Mouse (Mus musculus) C2C12 (cell line): ENCODE data around the gene Enpp5. TPM values are rescaled to one million over a fixed set of nuclear protein-coding genes. Genes with fewer than 3 reads are reported as not detected.

Experiments
- H3K27me3 ChIP-seq: one replicate; pipeline ENCODE4 v1.6.1; 2011; ENCODE audit not compliant: control insufficient read depth, insufficient read depth, insufficient read length
- H3K36me3 ChIP-seq: one replicate; pipeline ENCODE4 v1.6.1; 2011; ENCODE audit not compliant: control insufficient read depth, insufficient read depth
- H3K4me3 ChIP-seq: one replicate; pipeline ENCODE4 v1.5.1; 2011; ENCODE audit warnings: mild to moderate bottlenecking, control low read depth; ENCODE audit not compliant: poor library complexity, insufficient read depth, severe bottlenecking
- H3K79me2 ChIP-seq: one replicate; pipeline ENCODE4 v1.6.1; 2011; ENCODE audit not compliant: control insufficient read depth, insufficient read depth
- H3K79me3 ChIP-seq: one replicate; pipeline ENCODE4 v1.6.1; 2011; ENCODE audit warnings: low read depth, control low read depth
- H3ac ChIP-seq: one replicate; pipeline ENCODE3; 2011; ENCODE audit warnings: low read depth; ENCODE audit not compliant: control insufficient read depth, insufficient read length
- CEBPB ChIP-seq: IDR thresholded peaks from one replicate; pipeline ENCODE4 v1.6.1; 2011; ENCODE audit warnings: low read depth, mild to moderate bottlenecking, control low read depth, moderate library complexity
- CTCF ChIP-seq: IDR thresholded peaks from one replicate; pipeline ENCODE4 v1.5.1; 2011; ENCODE audit not compliant: control insufficient read depth, insufficient read depth, insufficient read length
- FOSL1 ChIP-seq: IDR thresholded peaks from one replicate; pipeline ENCODE4 v1.8.0; 2011; ENCODE audit warnings: mild to moderate bottlenecking, low read length; ENCODE audit not compliant: poor library complexity, insufficient read depth, severe bottlenecking
- MAX ChIP-seq: IDR thresholded peaks from one replicate; pipeline ENCODE4 v1.6.1; 2011; ENCODE audit warnings: mild to moderate bottlenecking, control low read depth
- MYOD1 ChIP-seq: IDR thresholded peaks from one replicate; pipeline ENCODE4 v1.6.1; 2011; ENCODE audit warnings: low read depth; ENCODE audit not compliant: control insufficient read depth, insufficient read length
- MYOG ChIP-seq: IDR thresholded peaks from one replicate; pipeline ENCODE4 v1.6.1; 2011; ENCODE audit not compliant: control insufficient read depth, insufficient read length; ENCODE audit errors: extremely low read depth
- USF1 ChIP-seq: IDR thresholded peaks from one replicate; pipeline ENCODE4 v1.6.1; 2011; ENCODE audit warnings: low read depth, mild to moderate bottlenecking, control low read depth, moderate library complexity
- polyA plus RNA-seq: library from polyadenylated mRNA; unstranded; fragments of >200 nt; fragmentation: generic; extraction: Trizol; gene quantifications from one replicate; pipeline ENCODE4 v1.2.1, GENCODE M21; 2012; ENCODE audit warnings: missing spikeins

The Enpp5 gene
- polyA plus RNA-seq, 1 experiment: 0.34 TPM

GRCm38 (mm10) chr17:44100486-44100885 lies 21.9 kb downstream of the Enpp5 start:
- Histone ChIP-seq H3K4me3 (no peak overlapping the region), H3ac (no peak overlapping the region), H3K79me3 (peaks cover 2% of the 10 kb centered on the region)

GRCm38 (mm10) chr17:44100906-44101305 lies 22.3 kb downstream of the Enpp5 start:
- no peak overlapping the region for H3K4me3 ChIP-seq
- H3K79me2 ChIP-seq: no peaks in the 10 kb centered on the region
- no peaks in the 10 kb centered on the region for H3K27me3 ChIP-seq
- H3ac ChIP-seq: no peak overlapping the region
- no peak for TF ChIP-seq MAX
- TF ChIP-seq CEBPB: no peak
- no peak for TF ChIP-seq FOSL1
- no peak for TF ChIP-seq USF1
- TF ChIP-seq MYOD1: no peak
- no peak for TF ChIP-seq MYOG
- TF ChIP-seq CTCF: no peak
- H3K36me3 ChIP-seq: no peaks in the 10 kb centered on the region
- peaks cover 2% of the 10 kb centered on the region for H3K79me3 ChIP-seq

More at GRCm38 (mm10) chr17:44100486-44100885, 21.9 kb downstream of the Enpp5 start:
- no peaks in the 10 kb centered on the region for H3K36me3 ChIP-seq
- TF ChIP-seq FOSL1: no peak
- no peak for TF ChIP-seq CEBPB
- no peak for TF ChIP-seq CTCF
- no peak for TF ChIP-seq USF1
- TF ChIP-seq MYOG: no peak
- no peak for TF ChIP-seq MAX
- no peak for TF ChIP-seq MYOD1
- no peaks in the 10 kb centered on the region for H3K27me3 ChIP-seq
- H3K79me2 ChIP-seq: no peaks in the 10 kb centered on the region

GRCm38 (mm10) chr17:44101961-44102360 lies 23.3 kb downstream of the Enpp5 start:
- Histone ChIP-seq H3K36me3 (no peaks in the 10 kb centered on the region), H3K79me2 (no peaks in the 10 kb centered on the region), H3K27me3 (no peaks in the 10 kb centered on the region), H3ac (no peak overlapping the region), H3K79me3 (peaks cover 2% of the 10 kb centered on the region), H3K4me3 (no peak overlapping the region)
- no peak for TF ChIP-seq MYOG
- TF ChIP-seq FOSL1: no peak
- no peak for TF ChIP-seq CEBPB
- TF ChIP-seq USF1: no peak
- TF ChIP-seq MAX: no peak
- TF ChIP-seq MYOD1: no peak
- TF ChIP-seq CTCF: no peak

DNA sequence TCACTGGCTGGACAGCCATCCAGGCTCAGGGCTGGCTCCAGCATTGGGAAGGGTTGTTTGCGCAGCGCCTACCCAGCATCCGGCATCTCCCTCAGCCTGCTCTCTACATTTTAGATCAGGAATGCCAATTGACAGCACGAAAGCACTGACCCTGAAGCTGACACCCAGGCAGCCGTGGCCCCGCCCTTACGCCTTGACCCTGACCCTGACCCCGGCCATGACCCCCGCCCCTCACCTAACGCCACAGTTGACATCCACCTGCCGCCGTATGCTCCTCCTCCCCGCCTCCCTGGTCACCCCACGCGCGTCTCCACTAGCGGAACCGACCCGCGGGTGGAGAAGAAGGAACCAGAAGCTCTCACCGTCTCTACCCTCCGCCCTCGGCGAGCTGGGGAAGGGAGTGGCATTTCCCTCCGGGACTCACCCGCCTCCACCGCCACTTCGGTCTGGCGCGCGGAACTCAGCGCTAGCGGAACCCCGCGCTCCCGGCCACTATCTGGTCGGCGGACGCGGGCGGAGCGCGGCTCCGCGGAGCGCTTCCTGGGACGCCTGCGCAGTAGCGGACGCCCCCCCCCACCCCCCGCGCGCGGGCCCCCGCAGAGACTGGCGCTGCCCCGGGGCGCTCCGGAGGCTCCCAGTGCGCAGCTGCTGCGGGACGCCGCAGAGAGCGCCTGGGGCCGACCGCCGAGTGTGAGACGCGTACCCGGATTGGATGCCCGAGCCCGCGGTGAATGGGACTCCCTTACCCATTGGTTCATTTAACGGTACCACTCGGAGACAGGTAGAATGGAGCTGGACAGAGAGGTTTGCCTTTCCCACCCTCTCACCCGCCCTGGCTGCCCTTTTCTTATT lies 26.9 kb downstream of the Enpp5 start, which contains the start of gene Enpp4:
Enpp4 (minus strand) TSS at position 523 of the 852 bp plus-strand sequence.
- Histone ChIP-seq H3K79me2 (no peaks in the 10 kb centered on the region), H3K79me3 (peaks cover 2% of the 10 kb centered on the region), H3ac (peak within 1 kb of the TSS; percentile 77), H3K4me3 (peak within 1 kb of the TSS; percentile 61), H3K27me3 (no peaks in the 10 kb centered on the region), H3K36me3 (no peaks in the 10 kb centered on the region)
- no peak for TF ChIP-seq CTCF
- no peak for TF ChIP-seq USF1
- TF ChIP-seq MYOG: no peak
- TF ChIP-seq CEBPB: no peak
- no peak for TF ChIP-seq MAX
- TF ChIP-seq FOSL1: no peak
- TF ChIP-seq MYOD1: no peak

- TF ChIP-seq MYOG (no peak), USF1 (no peak), CTCF (no peak), CEBPB (no peak), FOSL1 (no peak), MAX (no peak), MYOD1 (no peak)
- Histone ChIP-seq H3ac (no peak overlapping the region), H3K79me2 (no peaks in the 10 kb centered on the region), H3K27me3 (no peaks in the 10 kb centered on the region), H3K36me3 (no peaks in the 10 kb centered on the region), H3K4me3 (no peak overlapping the region), H3K79me3 (peaks cover 2% of the 10 kb centered on the region)
These were observed 29.7 kb downstream of the Enpp5 start for GRCm38 (mm10) chr17:44108331-44108730.
